Mouse (Mus musculus) kidney, postnatal 14 days (tissue): ENCODE data around the gene Popdc2.
A peak's percentile ranks its signal among the peaks of the same experiment; 100 is the strongest.
"Not testable (repeated sequence)": the region's sequence is repeated elsewhere in the genome, so short reads cannot be mapped to it uniquely, and the experiment has no call there.

Experiments
- DNase-seq: peaks from one replicate; pipeline ENCODE4 v3.0.0; 2022; ENCODE audit warnings: mixed read lengths

Popdc2 gene

DNA sequence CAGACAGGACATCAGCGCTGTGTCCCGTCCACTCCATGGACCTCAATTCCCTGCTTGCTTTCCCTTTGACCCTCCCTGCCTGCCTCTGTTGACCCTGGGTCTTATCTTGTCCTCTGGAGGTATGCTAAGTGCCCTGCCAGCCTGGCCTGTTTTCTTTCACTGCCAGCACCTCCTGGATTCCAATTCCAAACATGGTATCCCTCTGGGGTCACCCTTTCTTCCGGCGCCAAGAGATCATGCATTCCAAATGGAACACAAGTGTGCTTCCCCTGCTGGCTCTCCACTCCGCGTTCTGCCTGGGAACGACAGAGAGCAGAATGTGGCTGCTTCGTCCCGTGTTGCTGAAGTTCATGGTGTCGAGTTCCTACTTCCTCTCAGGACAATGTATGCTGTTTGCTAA is at the start of gene Popdc2:
Gene Popdc2 (plus strand): TSS at position 277 of the 400 bp plus-strand sequence.
- DNase-seq, result no peak

GRCm38 (mm10) chr16:38318492-38318891 is 43.5 kb upstream of the Popdc2 start:
- DNase-seq, result no peak

GRCm38 (mm10) chr16:38319087-38319486 is 42.9 kb upstream of the Popdc2 start:
- DNase-seq, result no peak

- peak; percentile 44 for DNase-seq
Measured at GRCm38 (mm10) chr16:38321452-38321935, 40.5 kb upstream of the Popdc2 start.

DNA sequence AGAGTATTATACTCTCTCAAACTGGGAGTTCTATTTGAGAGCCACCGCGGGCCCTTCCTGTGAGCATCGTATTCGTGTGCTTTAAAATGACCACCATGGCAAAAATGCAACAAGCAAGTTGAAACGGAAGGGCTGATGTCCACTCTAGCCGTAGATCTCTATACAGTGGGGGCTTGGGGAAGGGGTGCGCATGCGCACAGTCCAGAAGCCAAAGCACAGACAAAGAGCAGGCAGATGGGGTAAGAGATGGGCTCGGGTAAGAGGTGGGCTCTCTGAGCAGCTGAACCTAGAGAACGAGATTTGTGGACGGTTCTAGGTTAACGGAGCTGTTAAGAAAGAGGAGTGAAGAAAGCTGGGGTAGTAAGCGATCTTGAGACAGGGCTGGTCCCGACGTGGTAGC is 37.7 kb upstream of the Popdc2 start:
- no peak for DNase-seq

DNA sequence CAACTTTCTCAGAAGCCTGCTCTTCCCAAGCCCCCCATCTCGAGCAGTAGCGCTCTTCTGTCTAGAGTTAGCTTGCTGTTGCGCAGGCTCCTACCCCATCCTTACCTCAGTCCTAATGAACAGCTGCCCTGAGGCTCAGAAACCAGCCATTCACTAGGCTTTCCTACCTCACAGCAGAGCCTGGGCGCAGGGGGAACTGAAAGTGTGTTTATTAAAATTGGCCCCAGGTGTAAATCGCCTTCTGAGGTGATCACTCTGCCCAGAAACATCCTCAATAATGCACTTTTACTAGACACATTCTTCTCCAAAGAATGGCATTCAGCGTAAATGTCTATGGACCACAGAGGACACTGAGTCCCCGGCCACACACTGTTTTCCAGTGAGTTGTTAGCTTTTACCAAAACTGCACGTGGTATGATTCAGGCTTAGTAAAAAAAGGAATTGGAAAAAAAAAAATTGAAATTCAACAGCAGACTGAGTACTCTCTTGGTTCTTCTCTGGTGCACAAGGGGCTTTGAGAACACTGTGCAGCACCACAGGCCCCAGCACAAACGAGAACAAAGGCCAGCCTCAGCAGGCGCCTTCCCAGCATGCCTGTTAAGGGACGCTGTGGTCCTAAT is 35.1 kb upstream of the Popdc2 start:
- DNase-seq, result no peak

- DNase-seq, result no peak
Measured at GRCm38 (mm10) chr16:38329340-38329739, 32.7 kb upstream of the Popdc2 start.

GRCm38 (mm10) chr16:38334431-38334830 is 27.6 kb upstream of the Popdc2 start:
- DNase-seq, result peak; percentile 62

- not testable (repeated sequence) for DNase-seq
Measured at GRCm38 (mm10) chr16:38338077-38338476, 23.9 kb upstream of the Popdc2 start.

DNA sequence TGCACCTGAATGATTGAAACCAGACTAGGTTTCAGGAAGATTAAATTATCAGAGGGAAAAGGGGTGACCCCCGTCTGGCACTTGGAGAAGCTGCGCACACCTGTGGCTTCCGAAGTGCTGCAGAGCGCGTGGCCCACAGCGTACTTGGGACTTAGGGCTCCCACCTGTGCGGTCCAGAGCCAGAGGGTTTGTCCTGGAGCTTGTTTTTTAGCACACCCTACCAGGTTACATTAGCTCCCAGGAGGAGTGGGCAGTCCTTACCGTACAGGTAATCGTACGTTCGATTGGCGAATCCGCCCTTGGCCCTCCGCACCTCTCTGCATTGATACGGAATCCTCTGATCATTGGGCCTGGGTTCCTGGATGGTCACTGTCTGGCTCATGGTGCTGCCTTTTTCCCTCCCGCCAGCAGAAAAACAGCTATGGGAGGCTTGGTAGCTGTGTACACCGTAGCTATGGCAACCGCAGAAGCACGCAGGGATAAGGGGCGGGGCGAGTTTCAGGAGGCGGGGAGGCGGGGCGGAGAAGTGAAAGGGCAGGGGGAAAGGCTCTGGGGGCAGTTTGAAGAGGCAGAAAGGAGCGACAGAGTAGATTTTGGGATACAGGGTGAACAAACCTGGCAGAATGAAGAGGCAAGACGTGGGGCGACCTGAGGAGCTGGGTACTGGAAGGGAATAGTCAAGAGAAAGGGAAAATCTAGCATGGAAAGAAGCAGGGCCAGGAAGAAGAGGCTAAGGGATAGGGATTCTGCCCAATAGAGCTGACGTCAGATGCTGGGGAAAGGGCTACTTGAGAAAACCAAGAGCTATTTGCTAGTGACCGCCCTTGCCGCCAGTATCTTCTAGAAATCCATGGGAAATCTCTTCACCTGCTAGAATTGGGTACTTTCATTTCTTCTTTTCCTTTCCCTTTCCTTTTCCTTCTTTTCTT is 20.3 kb upstream of the Popdc2 start, which contains the start of gene Maats1:
Gene Maats1 (minus strand): TSS at position 748 of the 929 bp plus-strand sequence.
- DNase-seq, result peak; percentile 86

DNA sequence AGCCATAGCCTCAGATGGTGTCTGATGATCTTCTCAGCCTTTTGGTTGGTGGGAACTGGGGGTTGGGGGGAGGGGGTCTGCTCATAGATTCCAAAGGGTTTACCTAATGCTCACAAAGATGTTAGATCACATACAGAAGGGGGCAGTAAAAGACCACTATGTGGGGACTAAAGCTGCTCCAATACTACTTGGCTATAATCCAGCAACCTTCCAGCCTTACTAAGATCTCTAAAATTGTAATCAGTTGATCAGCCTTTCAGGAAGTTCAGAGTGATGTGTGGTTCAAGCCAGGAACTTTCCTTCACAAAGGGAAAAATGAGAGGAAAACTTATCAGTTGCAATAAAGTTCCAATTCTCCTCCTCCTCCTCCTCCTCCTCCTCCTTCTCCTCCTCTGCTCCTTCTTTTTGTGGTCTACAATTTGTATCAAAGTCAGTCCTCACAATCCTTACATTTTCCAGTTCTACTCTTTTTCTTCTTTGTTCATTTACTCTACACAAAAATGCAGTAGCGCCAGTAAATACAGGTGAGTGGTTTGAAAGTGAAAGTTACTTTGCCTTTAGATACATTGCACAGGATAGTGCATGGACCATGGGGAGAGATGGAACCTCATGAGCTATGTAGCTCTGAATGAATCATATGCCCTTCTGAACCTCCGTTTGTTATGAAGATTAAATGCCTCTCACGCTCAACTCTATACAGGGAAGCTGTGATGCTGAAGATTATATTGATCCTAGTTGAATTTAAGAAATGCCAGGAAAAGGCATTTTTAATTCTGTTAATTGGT is 16.9 kb upstream of the Popdc2 start:
- DNase-seq, result peak; percentile 37

DNA sequence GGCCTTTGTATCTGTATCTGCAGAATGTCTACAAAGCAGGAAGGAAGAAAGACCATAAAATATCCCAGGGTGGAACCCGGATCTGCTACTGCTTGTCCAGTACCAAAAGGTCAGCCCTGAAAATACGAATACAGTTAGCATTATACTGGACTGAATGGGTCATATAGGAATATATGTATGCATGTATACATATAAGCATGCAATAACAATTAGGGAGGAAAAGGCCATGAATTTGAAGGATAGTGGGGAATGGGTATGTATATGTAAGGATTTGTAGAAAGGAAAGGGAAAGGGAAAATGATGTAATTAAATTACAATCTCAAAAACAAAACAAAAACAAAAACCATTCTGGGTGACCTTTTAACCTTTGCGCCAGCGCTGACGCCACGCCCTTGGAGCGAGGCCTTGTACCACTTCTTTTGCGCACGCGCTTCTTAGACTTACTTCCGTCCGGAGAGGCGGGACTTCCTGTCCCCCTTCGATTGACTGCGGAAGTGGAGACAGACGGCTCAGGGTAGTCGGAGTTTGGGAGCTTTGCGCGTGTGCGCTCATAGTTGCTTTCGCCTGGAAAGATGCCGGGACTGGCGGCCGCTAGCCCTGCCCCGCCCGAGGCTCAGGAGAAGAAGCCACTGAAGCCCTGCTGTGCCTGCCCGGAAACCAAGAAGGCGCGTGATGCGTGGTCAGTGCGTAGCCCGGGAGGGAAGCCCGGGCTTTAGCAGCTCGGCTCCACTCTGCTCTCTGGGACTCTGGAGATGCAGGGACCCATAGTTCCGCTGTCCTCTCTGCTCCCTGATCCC is 15.3 kb upstream of the Popdc2 start, which contains the start of the genes Cox17 and Gm21987:
Gene Cox17 (plus strand): TSS at position 463 of the 797 bp plus-strand sequence.
Gene Gm21987 (plus strand): TSS at position 512 of the 797 bp plus-strand sequence.
- DNase-seq, result peak; percentile 96

DNA sequence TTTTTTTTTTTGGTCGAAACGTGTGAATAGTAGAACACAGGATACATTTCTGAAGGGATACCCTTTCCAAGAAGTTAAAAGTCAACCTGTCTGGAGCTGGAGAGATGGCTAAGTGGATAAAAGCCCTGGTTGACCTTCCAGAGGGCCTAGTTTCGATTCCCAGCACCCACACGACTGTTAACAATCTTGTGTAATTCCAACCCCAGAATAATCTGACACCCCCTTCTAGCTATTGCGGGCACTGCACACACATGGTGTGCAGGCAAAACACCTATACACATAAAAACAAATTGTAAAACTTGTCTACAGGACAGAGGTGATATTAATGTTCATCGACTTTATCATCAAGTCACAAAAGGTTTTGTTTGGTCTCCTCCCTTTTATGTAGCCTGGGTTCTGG is 14.4 kb upstream of the Popdc2 start:
- DNase-seq, result no peak

GRCm38 (mm10) chr16:38348217-38348761 is 13.7 kb upstream of the Popdc2 start:
- no peak for DNase-seq

DNA sequence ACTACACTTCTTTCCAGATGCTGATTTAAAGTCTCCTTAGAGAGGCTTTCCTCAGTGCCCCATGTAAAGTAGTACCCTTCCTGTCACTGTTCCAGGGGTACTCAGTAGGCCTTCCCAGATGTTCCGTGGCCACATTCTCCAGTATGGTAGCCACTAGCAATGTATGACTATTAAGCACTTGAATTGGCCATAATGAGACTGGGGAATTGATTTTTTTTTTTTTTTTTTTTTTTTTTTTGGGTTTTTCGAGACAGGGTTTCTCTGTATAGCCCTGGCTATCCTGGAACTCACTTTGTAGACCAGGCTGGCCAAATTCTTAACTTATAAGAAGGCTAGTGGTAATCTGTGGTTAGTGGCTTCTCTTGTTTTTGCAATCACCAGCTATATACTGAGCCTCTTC is 12.1 kb upstream of the Popdc2 start:
- no peak for DNase-seq

DNA sequence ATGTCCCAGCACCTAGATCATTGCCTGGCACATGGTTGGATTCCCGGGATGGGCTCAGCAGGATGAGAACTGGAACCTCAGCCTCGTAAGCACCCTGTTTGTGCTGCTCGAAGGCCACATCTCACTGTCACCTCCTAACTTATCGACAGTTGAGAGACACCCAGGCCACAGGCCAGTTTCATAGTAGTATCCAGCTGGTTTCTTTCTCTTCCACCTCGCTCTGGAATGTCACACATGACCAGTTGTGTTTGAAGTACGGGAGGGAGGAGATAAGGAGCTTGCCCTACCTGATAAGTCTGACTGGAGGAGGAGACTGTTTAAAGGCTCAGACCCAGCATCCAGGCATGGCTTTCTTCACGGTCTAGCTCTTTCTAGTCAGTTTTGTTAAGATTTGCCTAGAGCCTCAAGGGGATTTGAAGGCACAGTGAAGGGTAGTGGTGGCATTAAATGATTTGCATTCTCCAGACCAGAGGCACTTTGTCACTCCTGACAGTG is 11.6 kb upstream of the Popdc2 start:
- no peak for DNase-seq

DNA sequence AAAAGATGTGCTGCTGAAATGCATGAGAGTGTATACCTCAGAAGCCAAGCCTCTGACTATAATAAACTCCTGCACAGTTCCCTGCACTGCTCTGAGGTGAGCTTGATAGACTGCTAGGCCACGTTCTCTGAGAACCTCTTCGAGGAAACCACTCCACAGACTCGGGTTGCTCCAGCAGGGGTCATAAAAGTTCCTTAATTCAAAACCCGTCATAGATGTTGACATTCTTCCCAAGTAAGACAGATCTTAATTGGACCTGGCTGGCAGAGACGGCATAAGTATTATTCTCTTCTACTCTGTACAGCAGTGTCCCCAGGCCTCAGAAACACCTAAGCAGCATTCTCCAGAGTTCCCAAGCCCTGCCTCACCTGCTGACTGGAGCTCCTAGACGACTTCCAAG is 11.1 kb upstream of the Popdc2 start:
- DNase-seq, result no peak

GRCm38 (mm10) chr16:38352031-38352430 is 10.0 kb upstream of the Popdc2 start:
- no peak for DNase-seq

GRCm38 (mm10) chr16:38352851-38353250 is 9.2 kb upstream of the Popdc2 start:
- DNase-seq, result no peak

DNA sequence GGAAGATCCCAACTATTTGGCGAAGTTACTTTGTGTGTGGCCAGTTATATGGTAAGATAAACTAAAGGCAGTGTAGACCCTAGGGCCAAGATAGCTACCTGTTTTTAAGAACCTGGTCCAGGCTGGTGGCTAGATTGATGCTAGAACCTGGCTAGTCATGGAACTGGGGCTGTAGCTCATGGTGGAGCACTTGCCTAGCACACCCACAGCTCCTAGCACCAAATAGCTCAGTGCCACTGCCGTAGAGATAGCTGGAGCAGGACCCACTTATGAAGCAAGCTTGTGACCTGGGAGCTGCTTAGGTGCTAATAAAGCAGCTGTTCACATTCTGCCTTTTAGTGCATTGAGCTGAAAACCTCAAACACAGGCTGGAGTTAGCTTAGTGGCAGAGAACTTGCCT is 8.4 kb upstream of the Popdc2 start:
- no peak for DNase-seq

DNA sequence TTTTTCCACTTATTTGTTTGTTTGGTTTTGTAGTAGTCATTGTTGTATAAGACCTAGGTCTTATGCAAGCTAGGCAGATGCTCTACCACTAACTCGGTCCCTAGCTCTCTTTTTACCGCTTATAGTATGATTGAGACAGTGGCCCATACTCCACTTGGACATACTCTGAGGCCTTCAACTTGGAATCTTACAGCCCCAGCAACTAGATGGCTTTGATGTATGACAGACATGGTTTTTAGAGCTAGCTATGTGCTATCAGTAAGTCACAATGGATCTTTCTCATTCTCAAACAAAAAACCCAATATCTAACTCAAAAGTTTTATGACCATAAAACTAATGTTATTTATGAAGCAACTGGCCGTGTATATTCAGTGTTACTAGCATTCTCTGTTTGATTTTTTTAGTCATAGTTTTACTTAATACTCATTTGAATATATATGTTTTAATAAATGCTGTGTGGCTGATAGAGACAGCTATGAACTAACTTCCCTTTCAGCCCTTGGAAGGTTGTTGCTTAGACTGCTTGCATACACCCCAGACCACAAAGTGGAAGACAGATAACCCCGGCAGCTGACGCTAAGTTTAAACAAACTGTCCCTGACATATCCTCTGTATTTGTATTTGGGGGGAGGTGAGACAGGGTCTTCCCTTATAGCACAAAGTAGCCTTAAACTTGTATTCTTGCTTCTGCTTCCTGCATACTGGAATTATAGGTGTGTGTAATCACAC is 7.7 kb upstream of the Popdc2 start:
- DNase-seq, result no peak
